Mouse (Mus musculus) heart, postnatal 0 days (tissue): ENCODE measurements at regions not wholly inside any gene's neighbourhood (a gene's known extent, or its start where the extent isn't known, plus 50 kb on each side); places are given as distances from the start of the nearest gene placed in this dataset.

Source experiments
- CTCF ChIP-seq: IDR thresholded peaks from 2 replicates; pipeline ENCODE4 v1.5.1; 2016; ENCODE audit warnings: antibody characterized with exemption, control low read depth, low read depth
- EP300 ChIP-seq: IDR thresholded peaks from 2 replicates; pipeline ENCODE4 v1.6.1; 2016; ENCODE audit warnings: antibody characterized with exemption, low read depth

- no peak for TF ChIP-seq CTCF
- no peak for TF ChIP-seq EP300
These were observed 276.0 kb downstream of the Tcerg1l start for GRCm38 (mm10) chr7:138121497-138121896.
